In genomic region chr2:75152477-75152990, GRCm38 (mm10) we compare ENCODE assay signal across 8 mouse cellular contexts.
DNase-seq lines count a peak whose midpoint lies in the region; ATAC-seq and TF ChIP-seq lines count a peak whose summit lies in the region.

No protein-coding gene starts in this region.

- WGBS in spleen, adult 2 months = 30% methylated on average over 6 of the region's 6 CpGs

- H3K27me3 ChIP-seq in spleen, adult 2 months (ENCODE audit: control insufficient read depth, insufficient read depth, low read length) = no peaks in the 10 kb centered on the region

- no peak overlapping the region for H3K27ac ChIP-seq in gastrocnemius, adult 2 months
- no peak overlapping the region for H3K27ac ChIP-seq in spleen, adult 2 months (ENCODE audit: insufficient read depth, low read length)

- H3K36me3 ChIP-seq in spleen, adult 2 months (ENCODE audit: control insufficient read depth, insufficient read depth, low read length) = no peaks in the 10 kb centered on the region

- peak; percentile 61; the same call in 1 of the 2 replicates for ATAC-seq in megakaryocyte progenitor cell, adult 5-6 weeks (replicated peaks; ENCODE audit: poor library complexity)

- no peak overlapping the region for H3K4me3 ChIP-seq in gastrocnemius, adult 2 months
- no peak overlapping the region for H3K4me3 ChIP-seq in spleen, adult 2 months (ENCODE audit: extremely low read depth, insufficient read depth, insufficient read length)

- H3K4me1 ChIP-seq in spleen, adult 2 months (ENCODE audit: control insufficient read depth, insufficient read depth, insufficient read length) = no peaks in the 10 kb centered on the region

- peak; percentile 35 for DNase-seq in gastrocnemius, adult 2 months
- DNase-seq in gastrocnemius, adult 8-10 months (ENCODE audit: low spot score in 2 of 2) = no peak
- no peak for DNase-seq in spleen, adult 2 months (ENCODE audit: low read depth in 1 of 2, low spot score in 2 of 2)
- DNase-seq in spleen, postnatal 36 days (ENCODE audit: low spot score in 2 of 2) = no peak
- peak; percentile 81 for DNase-seq in embryo, embryonic 10 days (ENCODE audit: low spot score)
- DNase-seq in Muller cell, postnatal 12 days (ENCODE audit: inconsistent ontology term) = no peak
- no peak for DNase-seq in right cerebral cortex, postnatal 14 days

- intact Hi-C loops in gastrocnemius, adult 2 months (cut with DNase I) = loop anchor here (5.0 kb wide), 3 partner anchors 160 to 450 kb away; partner anchors contain the start of gene Hoxd8

- peak; percentile 72 for TF ChIP-seq CTCF in gastrocnemius, adult 2 months (IDR thresholded peaks at IDR 0.05)
- TF ChIP-seq CTCF in spleen, adult 2 months (IDR thresholded peaks at IDR 0.05; ENCODE audit: extremely low read depth, insufficient read depth, insufficient read length, insufficient replicate concordance) = peak; percentile 24; the same call in 1 of the 2 replicates

- TF ChIP-seq POLR2A in spleen, adult 2 months (IDR thresholded peaks at IDR 0.05; ENCODE audit: low read depth, low read length) = no peak

Comparison
In these comparisons a context has a peak if more than half of its experiments do, and no peak if none do; other contexts are left out.
1. DNase-seq: peak in gastrocnemius, adult 2 months (single experiment) and embryo, embryonic 10 days (single experiment); none in gastrocnemius, adult 8-10 months (0 of 2), spleen, adult 2 months (0 of 2), spleen, postnatal 36 days (0 of 2), Muller cell, postnatal 12 days (single experiment) and right cerebral cortex, postnatal 14 days (single experiment).